Mouse (Mus musculus) heart, postnatal 36 days (tissue): Measurements from ENCODE around the gene Abcc9. TPM values are rescaled to one million over a fixed set of nuclear protein-coding genes. Genes with fewer than 3 reads are reported as not detected.
A peak's percentile ranks its signal among the peaks of the same experiment; 100 is the strongest.

ENCODE experiments used
- DNase-seq, 2 experiments: peaks; one replicate each; pipeline ENCODE4 v3.0.0; 2021 to 2022
- intact Hi-C: fragments of 180-260 bp; cut with DNase I; formaldehyde crosslinking; loops from one replicate; pipeline ENCODE4 v1.15.1; 2025
- total RNA-seq, 2 experiments: library from RNA; stranded (reverse); gene quantifications; 2 replicates each; pipeline ENCODE4 v1.2.3; 2021

The Abcc9 gene
- total RNA-seq, 2 experiments from 2014 or later: 238 to 242 TPM

- no peak for DNase-seq
- intact Hi-C loops: no loop called here
Observed at GRCm38 (mm10) chr6:142558772-142559679, 143.1 kb downstream of the Abcc9 start.

- intact Hi-C loops: no loop called here
- no peak for DNase-seq
Observed at GRCm38 (mm10) chr6:142558076-142558475, 144.0 kb downstream of the Abcc9 start.

DNA sequence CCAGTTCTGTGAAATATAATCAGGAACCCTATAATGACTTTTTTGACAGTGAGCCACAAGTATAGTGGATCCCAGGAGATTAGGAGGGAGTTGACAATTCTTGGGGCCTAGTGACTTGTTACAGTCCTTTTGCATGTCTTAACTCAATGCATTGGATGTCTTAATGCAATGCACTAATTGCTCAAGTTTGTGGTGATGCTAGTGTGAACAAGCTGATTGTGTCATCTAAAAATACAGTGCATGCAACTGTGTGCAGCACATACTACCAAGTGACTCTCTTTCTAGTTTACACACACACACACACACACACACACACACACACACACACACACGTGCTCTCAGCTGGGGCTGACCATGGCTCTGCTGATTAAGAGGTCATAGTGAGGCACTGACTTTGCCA is 146.1 kb downstream of the Abcc9 start:
- intact Hi-C loops: no loop called here
- no peak for DNase-seq

DNA sequence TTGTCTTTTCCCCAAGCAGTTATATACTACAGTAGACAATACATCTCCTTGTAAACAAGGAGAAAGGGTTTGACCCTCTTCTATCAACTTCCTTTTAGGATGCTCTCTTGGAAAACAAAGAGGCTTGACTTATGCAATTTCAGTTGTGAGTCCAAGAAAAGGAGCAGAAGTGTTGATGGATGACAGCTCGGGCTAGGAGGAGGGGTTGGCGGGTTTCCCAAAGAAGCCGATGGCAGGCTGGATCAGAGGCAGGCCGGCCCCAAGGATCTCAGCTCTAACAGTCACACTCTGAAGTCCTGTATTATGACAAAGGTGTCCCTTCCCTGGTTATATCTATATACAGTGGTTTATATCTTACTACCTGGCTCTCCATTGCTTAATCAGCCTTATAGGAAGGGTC is 150.6 kb downstream of the Abcc9 start:
- peak in 1 of 2 experiments; percentile 24 for DNase-seq
- intact Hi-C loops: no loop called here

DNA sequence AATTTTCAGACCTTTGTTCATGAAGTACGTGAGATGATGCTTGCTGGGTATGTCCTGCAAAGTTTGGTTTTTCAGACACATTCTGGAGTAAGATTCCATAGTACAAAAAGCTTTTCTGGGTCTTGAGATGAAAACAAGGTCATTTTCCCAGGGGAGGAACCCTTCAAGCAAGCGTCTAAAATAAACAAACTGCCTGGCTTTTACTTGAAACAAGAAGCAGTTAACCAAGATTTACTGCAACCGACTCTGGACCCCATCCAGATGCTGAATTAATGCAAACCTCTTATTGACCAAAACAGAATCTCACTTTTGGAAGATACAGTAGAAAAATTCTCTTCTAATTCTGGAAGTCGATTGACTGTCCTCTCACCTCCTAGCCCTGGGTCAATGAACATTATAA is 151.2 kb downstream of the Abcc9 start:
- no peak for DNase-seq
- intact Hi-C loops: no loop called here

DNA sequence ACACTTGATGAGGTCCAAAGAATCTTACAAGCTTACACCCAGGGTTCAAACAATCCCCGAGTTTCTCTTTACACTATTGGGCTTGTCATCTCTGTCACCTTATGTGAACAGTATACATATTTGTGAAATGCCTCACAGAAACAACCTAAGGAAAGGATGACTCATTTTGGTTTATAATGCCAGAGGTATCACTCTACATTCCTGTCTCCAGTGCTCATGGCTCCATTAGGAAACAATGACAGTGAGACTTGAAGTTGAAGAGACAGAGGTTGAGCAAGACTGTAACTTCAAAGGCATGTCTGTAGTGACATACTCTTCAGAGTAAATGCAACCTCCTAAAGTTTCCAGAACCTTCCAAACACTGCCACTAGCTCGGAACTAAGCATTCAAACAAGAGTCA is 153.7 kb downstream of the Abcc9 start:
- intact Hi-C loops: no loop called here
- DNase-seq: no peak

- intact Hi-C loops: no loop called here
- DNase-seq: no peak
Observed at GRCm38 (mm10) chr6:142545132-142545531, 157.0 kb downstream of the Abcc9 start.

- DNase-seq: no peak
- intact Hi-C loops: no loop called here
Observed at GRCm38 (mm10) chr6:142543648-142544047, 158.5 kb downstream of the Abcc9 start.

DNA sequence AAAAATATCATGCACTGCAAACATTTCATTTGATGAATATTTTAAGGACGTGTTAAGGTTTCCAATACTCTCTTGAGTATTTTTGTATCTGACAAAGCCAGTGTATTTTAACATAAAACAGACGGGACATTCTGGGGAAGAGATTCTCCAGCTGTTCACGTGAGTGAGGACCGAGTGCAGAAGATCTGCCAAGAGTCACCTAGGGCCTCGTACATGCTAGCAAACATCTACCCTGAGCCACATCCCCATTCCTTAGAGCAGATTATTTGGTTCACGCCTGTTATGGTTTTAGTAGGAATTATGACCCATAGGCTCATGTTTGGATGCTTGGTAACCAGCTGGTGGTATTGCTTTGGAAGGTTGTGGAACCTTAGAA is 159.3 kb downstream of the Abcc9 start:
- no peak for DNase-seq
- intact Hi-C loops: no loop called here

DNA sequence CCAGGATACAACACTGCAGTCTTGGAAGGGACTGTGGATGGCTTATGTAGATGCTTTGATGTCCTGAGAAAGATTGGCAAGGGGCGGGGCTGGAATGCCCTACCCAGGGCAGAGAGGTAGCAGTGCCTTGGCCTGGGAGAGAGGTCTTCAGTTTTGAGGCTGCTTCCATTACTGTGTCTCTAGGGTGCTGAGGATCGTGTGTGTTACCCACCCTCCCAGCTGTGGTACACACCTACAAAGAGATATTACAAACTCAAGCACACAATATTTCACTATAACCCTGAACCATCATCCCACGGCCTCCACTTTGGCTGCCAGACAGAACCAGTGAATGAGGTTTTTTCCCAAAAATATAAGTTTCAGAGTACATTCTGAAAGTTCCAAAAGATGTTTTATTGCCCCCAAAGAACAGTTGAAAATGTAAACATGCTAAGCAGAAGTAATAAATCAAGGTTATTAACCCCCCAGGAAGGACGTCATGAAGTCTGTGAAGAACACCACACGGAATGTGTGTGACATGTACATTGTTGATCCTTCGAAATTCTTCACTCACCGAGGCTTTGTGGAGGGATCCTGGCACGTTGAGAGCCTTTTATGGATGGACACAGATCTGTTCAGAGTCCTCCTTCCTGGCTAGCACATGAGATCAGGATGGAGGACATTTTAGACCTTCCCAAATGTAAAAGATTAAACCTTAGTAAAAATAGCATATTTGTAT is 159.9 kb downstream of the Abcc9 start:
- DNase-seq: no peak
- intact Hi-C loops: no loop called here

GRCm38 (mm10) chr6:142540561-142541160 is 161.5 kb downstream of the Abcc9 start:
- no peak for DNase-seq
- intact Hi-C loops: no loop called here

- no peak for DNase-seq
- intact Hi-C loops: no loop called here
Observed at GRCm38 (mm10) chr6:142540131-142540530, 162.0 kb downstream of the Abcc9 start.

DNA sequence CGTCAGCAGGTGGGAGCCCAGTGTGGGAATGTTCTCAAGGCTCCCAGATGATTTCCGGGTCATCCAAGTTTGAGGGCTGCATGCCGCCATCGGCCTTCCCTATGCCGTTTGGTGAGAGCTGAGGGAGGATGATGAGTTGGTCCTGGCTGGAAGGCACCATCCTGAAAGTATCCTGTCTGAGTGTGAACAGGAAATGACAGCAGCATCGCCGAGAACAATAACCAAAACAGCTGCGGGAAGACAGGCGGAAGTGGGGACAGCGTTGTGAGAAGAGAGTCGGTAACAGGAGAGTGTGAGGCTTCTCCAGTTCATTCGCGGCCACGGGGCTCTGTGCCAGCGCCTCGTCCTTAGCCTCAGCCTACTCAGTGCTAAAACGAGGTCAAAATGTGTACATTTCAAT is 163.6 kb downstream of the Abcc9 start:
- intact Hi-C loops: no loop called here
- peak; percentile 49 to 52 for DNase-seq

Other genes starting within 250 kb of the Abcc9 start
- under 1 TPM in 1 of 2 experiments, not detected in 1; 0.50 TPM for gene Gys2, start 229.2 kb downstream of the Abcc9 start, total RNA-seq
- 1,000 to 10,000 TPM; 2,735 to 2,880 TPM for gene Ldhb, start 194.4 kb downstream of the Abcc9 start, total RNA-seq
- gene Kcnj8, start 130.7 kb downstream of the Abcc9 start, total RNA-seq: 10 to 100 TPM; 28.3 to 31.3 TPM
- 10 to 100 TPM; 31.9 to 36.0 TPM for gene Cmas, start 54.4 kb upstream of the Abcc9 start, total RNA-seq
- under 1 TPM in 1 of 2 experiments, not detected in 1; 0.28 TPM for gene Sult6b2, start 102.2 kb upstream of the Abcc9 start, total RNA-seq